Mouse (Mus musculus) liver, adult 2 months (tissue): ENCODE measurements around the gene 1700010B08Rik. TPM values are rescaled to one million over a fixed set of nuclear protein-coding genes. Genes with fewer than 3 reads are reported as not detected.

Experiments used
- DNase-seq: peaks from one replicate; pipeline ENCODE4 v3.0.0-alpha.2; 2011; ENCODE audit warnings: low read depth, low spot score; ENCODE audit errors: extremely low read depth
- H3K27ac ChIP-seq: fragments of 200-500 bp; replicated peaks from 2 replicates; pipeline ENCODE4 v1.5.1; 2012; ENCODE audit warnings: low read depth, mild to moderate bottlenecking, control low read depth, inconsistent platforms, low read length; ENCODE audit not compliant: insufficient read depth
- H3K27me3 ChIP-seq: fragments of 200-500 bp; 2 replicates; pipeline ENCODE4 v1.6.1; 2012; ENCODE audit warnings: mild to moderate bottlenecking, moderate library complexity, low read length, inconsistent platforms; ENCODE audit not compliant: control insufficient read depth, insufficient read depth
- H3K36me3 ChIP-seq: fragments of 200-500 bp; 2 replicates; pipeline ENCODE4 v1.6.1; 2012; ENCODE audit warnings: low read length, inconsistent platforms; ENCODE audit not compliant: control insufficient read depth, insufficient read depth
- H3K4me1 ChIP-seq: fragments of 200-500 bp; 2 replicates; pipeline ENCODE4 v1.6.1; 2011; ENCODE audit warnings: low read length; ENCODE audit not compliant: control insufficient read depth, insufficient read depth
- H3K4me3 ChIP-seq: fragments of 200-500 bp; 2 replicates; pipeline ENCODE4 v1.5.1; 2011; ENCODE audit warnings: low read depth, mild to moderate bottlenecking, control low read depth, low read length, moderate library complexity; ENCODE audit not compliant: insufficient read depth
- H3K79me2 ChIP-seq: fragments of 200-500 bp; 2 replicates; pipeline ENCODE4 v1.6.1; 2012; ENCODE audit warnings: inconsistent platforms, mild to moderate bottlenecking, low read length, moderate library complexity; ENCODE audit not compliant: control insufficient read depth, insufficient read depth
- H3K9ac ChIP-seq: fragments of 200-500 bp; 2 replicates; pipeline ENCODE4 v1.6.1; 2012; ENCODE audit warnings: low read depth, mild to moderate bottlenecking, control low read depth, inconsistent platforms, low read length
- CTCF ChIP-seq: fragments of 200-500 bp; IDR thresholded peaks from 2 replicates; pipeline ENCODE4 v1.5.1; 2011; ENCODE audit warnings: low read depth, low read length, control low read depth
- POLR2A ChIP-seq: fragments of 200-500 bp; IDR thresholded peaks from 2 replicates; pipeline ENCODE4 v1.6.1; 2011; ENCODE audit warnings: low read length, control low read depth; ENCODE audit not compliant: insufficient read depth; ENCODE audit errors: extremely low read depth
- WGBS: fragments of 180-500 bp; shearing (Covaris S2); methylation state at CpG from one replicate; pipeline ENCODE4 v1.1.7; 2018; 5-methylcytosine and 5-hydroxymethylcytosine counted together
- polyA plus RNA-seq: library from polyadenylated mRNA; depleted of rRNA; stranded (reverse); fragments of >200 nt; gene quantifications from 2 replicates; pipeline ENCODE4 v1.2.3, GENCODE M21; 2012
- total RNA-seq: library from RNA; depleted of rRNA; stranded (reverse); fragments of >200 nt; gene quantifications from 2 replicates; pipeline ENCODE4 v1.2.3, GENCODE M21; 2014

1700010B08Rik gene
- total and polyA plus RNA-seq, 2 experiments, result not detected

DNA sequence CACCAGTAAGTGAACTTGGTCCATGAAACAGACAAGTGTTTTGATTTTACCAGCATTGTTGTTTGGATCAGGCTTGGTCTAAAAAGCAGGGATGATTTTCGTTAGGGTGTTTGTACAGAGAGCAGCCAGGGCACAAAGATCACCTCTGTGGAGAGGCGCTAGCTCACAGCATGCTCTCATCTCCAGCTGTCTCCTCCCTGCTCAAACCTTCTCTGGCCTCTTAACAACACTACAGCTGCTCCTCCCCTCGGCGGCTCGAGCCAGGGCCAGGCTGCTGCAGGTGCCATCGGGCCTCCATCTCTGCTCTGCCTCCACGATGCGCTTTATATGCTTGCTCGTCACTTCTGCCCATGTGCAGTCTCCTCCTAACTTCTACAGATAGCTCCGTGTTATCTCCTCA, 36.4 kb upstream of the 1700010B08Rik start:
- Histone ChIP-seq H3K27ac (no peak overlapping the region), H3K79me2 (peaks cover 34% of the 10 kb centered on the region), H3K36me3 (no peaks in the 10 kb centered on the region), H3K4me3 (no peak overlapping the region), H3K27me3 (no peaks in the 10 kb centered on the region), H3K4me1 (peaks cover 5% of the 10 kb centered on the region), H3K9ac (no peak overlapping the region)
- WGBS, result 34% methylated on average over 10 of the region's 10 CpGs
- DNase-seq, result peak; percentile 68
- TF ChIP-seq POLR2A, result no peak
- no peak for TF ChIP-seq CTCF

DNA sequence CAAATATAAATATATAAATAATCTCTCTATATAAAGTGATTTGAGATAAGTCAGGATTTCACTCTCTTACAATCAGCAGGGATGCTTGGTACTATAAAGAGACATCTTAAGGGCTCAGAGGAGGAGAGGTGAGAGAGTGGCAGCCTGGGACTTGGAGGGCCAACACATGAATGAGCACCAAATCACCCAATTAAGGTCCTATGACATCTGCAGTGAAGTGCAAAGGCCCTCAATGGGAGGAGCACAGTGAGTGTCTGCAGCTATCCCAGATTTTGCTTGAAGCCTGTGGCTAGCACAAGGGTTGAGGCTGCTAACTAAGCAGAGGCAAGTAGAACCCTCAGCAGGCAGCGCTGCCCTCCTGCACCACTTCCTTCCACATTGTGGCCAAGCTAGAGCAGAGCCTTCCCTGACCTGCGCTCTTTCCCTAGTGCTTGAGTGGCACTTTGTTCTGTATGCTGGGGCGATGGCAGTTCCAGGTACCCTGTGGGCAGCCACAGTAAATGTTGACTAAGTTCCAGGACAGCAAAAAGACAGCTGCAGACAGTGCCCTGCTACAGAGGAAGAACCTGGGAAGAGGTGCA, 33.3 kb upstream of the 1700010B08Rik start:
- H3K9ac ChIP-seq, result no peak overlapping the region
- TF ChIP-seq POLR2A, result no peak
- TF ChIP-seq CTCF, result no peak
- no peak overlapping the region for H3K27ac ChIP-seq
- 91% methylated on average over 3 of the region's 3 CpGs for WGBS
- no peaks in the 10 kb centered on the region for H3K27me3 ChIP-seq
- peaks cover 32% of the 10 kb centered on the region for H3K79me2 ChIP-seq
- no peak for DNase-seq
- no peak overlapping the region for H3K4me3 ChIP-seq
- peaks cover 5% of the 10 kb centered on the region for H3K4me1 ChIP-seq
- peaks cover 3% of the 10 kb centered on the region; the same call in 1 of the 2 replicates for H3K36me3 ChIP-seq

DNA sequence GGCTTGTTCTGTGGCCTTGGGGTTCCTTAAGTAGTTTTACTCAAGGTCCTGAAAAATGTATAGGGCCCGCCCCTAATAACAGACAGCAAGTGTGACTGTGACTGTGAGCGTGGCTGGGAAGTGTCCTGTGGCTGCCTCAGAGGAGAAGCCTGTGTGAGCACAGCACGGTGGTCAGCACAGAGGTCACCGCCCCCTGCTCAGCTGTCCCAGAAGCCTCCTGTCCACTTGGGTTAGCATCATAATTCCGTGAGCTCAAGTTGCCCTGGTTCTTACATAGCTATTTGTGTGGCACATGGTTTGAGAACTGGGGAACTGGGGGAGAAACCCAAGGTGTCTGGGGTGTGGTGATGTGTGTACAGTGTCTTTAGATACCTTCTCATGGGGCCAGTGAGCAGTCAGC, 31.9 kb upstream of the 1700010B08Rik start:
- Histone ChIP-seq H3K4me3 (no peak overlapping the region), H3K79me2 (peaks cover 27% of the 10 kb centered on the region), H3K36me3 (peaks cover 9% of the 10 kb centered on the region; the same call in 1 of the 2 replicates), H3K27me3 (no peaks in the 10 kb centered on the region), H3K9ac (no peak overlapping the region), H3K27ac (no peak overlapping the region), H3K4me1 (peaks cover 2% of the 10 kb centered on the region; the same call in 1 of the 2 replicates)
- WGBS, result 89% methylated on average over 5 of the region's 5 CpGs
- TF ChIP-seq CTCF, result no peak
- TF ChIP-seq POLR2A, result no peak
- no peak for DNase-seq

DNA sequence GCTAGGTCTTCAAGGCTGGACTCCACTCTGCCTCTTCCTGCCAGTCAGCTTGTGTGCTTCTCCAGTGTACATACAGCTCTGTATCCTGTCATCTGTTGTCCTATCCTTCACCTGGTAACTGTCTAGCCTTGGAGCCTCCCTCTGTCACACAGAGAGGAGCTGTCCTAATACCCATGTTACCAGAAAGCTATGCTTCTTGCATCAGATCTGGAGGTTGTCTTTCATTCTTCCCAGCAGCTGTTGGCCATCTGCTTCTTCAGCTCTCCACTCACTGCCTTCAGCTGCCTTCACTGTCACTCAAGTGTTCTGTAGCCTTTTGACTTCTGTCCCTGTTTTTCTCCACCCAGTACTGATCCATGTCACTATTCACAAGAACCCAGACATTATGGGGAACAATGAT, 29.4 kb upstream of the 1700010B08Rik start:
- DNase-seq, result no peak
- Histone ChIP-seq H3K27me3 (no peaks in the 10 kb centered on the region), H3K79me2 (peaks cover 19% of the 10 kb centered on the region), H3K27ac (no peak overlapping the region), H3K9ac (no peak overlapping the region), H3K4me3 (no peak overlapping the region), H3K36me3 (peaks cover 11% of the 10 kb centered on the region; the same call in 1 of the 2 replicates), H3K4me1 (no peaks in the 10 kb centered on the region)
- TF ChIP-seq POLR2A (no peak), CTCF (no peak)

DNA sequence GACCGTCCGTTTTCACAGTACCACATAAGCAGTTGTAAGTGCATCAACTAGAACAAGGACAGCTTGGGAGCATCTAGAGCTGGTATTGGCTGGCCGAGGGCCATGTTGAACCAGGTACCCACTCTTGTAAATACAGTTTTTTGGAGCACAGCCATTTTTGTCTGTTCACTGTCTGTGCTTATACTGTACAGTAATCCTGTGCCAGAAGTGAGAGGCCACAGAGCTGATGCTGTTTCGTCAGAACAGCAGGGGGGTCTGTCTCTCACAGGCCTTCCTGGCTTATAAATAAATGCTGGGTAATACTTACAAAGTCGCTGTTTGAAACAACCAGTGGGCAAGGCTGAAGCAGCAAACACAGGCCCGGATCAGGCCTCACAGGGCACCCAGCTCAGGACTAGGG, 27.5 kb upstream of the 1700010B08Rik start:
- 93% methylated on average over 6 of the region's 6 CpGs for whole genome bisulfite sequencing
- Histone ChIP-seq H3K4me1 (no peaks in the 10 kb centered on the region), H3K27ac (no peak overlapping the region), H3K27me3 (no peaks in the 10 kb centered on the region), H3K79me2 (peaks cover 7% of the 10 kb centered on the region; the same call in 1 of the 2 replicates), H3K4me3 (no peak overlapping the region), H3K9ac (no peak overlapping the region), H3K36me3 (peaks cover 22% of the 10 kb centered on the region)
- no peak for DNase-seq
- TF ChIP-seq POLR2A (no peak), CTCF (no peak)

DNA sequence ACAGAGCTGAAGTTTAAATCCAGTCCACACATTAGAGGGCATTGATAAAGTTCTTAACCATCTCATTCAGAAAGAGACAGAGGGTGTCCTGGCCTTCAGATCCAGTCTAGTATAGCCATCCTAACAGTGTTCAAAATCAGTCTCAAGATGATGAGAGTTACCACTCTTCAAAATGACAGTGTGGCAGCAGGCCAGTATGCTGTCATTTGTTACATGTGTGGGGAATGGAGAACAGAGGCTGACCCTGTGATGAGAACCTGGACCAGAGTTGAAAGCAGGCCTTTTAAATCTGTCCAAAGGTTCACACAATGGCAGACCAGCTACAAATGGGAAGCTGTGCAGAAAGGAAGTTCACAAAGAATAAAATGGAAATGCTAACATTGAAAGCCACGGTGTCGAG, 26.5 kb upstream of the 1700010B08Rik start:
- H3K79me2 ChIP-seq, result 0 out of 2 replicates have a peak, but pooled peaks cover 3% of the 10 kb centered on the region
- TF ChIP-seq CTCF (no peak), POLR2A (no peak)
- no peaks in the 10 kb centered on the region for H3K4me1 ChIP-seq
- no peak for DNase-seq
- 91% methylated on average over 2 of the region's 2 CpGs for WGBS
- no peak overlapping the region for H3K4me3 ChIP-seq
- peaks cover 25% of the 10 kb centered on the region for H3K36me3 ChIP-seq
- H3K27ac ChIP-seq, result no peak overlapping the region
- H3K27me3 ChIP-seq, result no peaks in the 10 kb centered on the region
- H3K9ac ChIP-seq, result no peak overlapping the region
